Mouse (Mus musculus) embryonic fibroblast, embryonic 13.5 days (primary cell): ENCODE data around the gene Lrguk.

Experiments used
- CTCF ChIP-seq: IDR thresholded peaks from 2 replicates; pipeline ENCODE4 v1.5.1; 2011; ENCODE audit warnings: mild to moderate bottlenecking, control low read depth, low read length, moderate library complexity, borderline replicate concordance; ENCODE audit not compliant: insufficient read depth
- POLR2A ChIP-seq: IDR thresholded peaks from 2 replicates; pipeline ENCODE4 v1.6.1; 2011; ENCODE audit warnings: low read depth, mild to moderate bottlenecking, control low read depth, low read length, moderate library complexity

- TF ChIP-seq CTCF (no peak), POLR2A (no peak)
These were observed 152.7 kb downstream of the Lrguk start for GRCm38 (mm10) chr6:34181961-34182360.
